Mouse (Mus musculus) cerebellum, adult 2 months (tissue): ENCODE data around the gene Mnd1.

Experiments used
- CTCF ChIP-seq: fragments of 200-500 bp; IDR thresholded peaks from 2 replicates; pipeline ENCODE4 v1.5.1; 2011; ENCODE audit warnings: low read depth, mild to moderate bottlenecking, control low read depth, low read length, moderate library complexity, borderline replicate concordance; ENCODE audit not compliant: insufficient read depth
- POLR2A ChIP-seq: fragments of 200-500 bp; IDR thresholded peaks from 2 replicates; pipeline ENCODE4 v1.6.1; 2011; ENCODE audit warnings: low read length, control low read depth, borderline replicate concordance; ENCODE audit not compliant: insufficient read depth

- no peak for TF ChIP-seq CTCF
- TF ChIP-seq POLR2A, result no peak
Measured at GRCm38 (mm10) chr3:84181102-84181501, 25.5 kb upstream of the Mnd1 start.
